Mouse (Mus musculus) E14TG2a.4 (cell line): ENCODE results near the gene Olfr159.
"Not testable (repeated sequence)": the region's sequence is repeated elsewhere in the genome, so short reads cannot be mapped to it uniquely, and the experiment has no call there.

Source experiments
- H3K27me3 ChIP-seq: 2 replicates; pipeline ENCODE4 v1.6.1; 2014; ENCODE audit warnings: low read length, control low read depth; ENCODE audit not compliant: insufficient read depth
- H3K36me3 ChIP-seq: 2 replicates; pipeline ENCODE4 v1.6.1; 2014; ENCODE audit warnings: low read length, control low read depth; ENCODE audit not compliant: insufficient read depth
- H3K4me1 ChIP-seq: replicated peaks from 2 replicates; pipeline ENCODE4 v1.6.1; 2014; ENCODE audit warnings: low read depth, low read length, control low read depth
- H3K4me3 ChIP-seq: replicated peaks from 2 replicates; pipeline ENCODE4 v1.5.1; 2014; ENCODE audit warnings: mild to moderate bottlenecking, low read length
- H3K9me3 ChIP-seq: 2 replicates; pipeline ENCODE4 v1.6.1; 2014; ENCODE audit warnings: low read length, control low read depth
- CTCF ChIP-seq: conservative IDR thresholded peaks from 2 replicates; pipeline ENCODE4 v1.5.1; 2014; ENCODE audit warnings: low read length
- NANOG ChIP-seq: IDR thresholded peaks from 2 replicates; pipeline ENCODE4 v1.6.1; 2014; ENCODE audit warnings: borderline replicate concordance, low read length, mixed read lengths
- POU5F1 ChIP-seq: IDR thresholded peaks from 2 replicates; pipeline ENCODE4 v1.6.1; 2014; ENCODE audit warnings: low read length, borderline replicate concordance

Olfr159 gene

DNA sequence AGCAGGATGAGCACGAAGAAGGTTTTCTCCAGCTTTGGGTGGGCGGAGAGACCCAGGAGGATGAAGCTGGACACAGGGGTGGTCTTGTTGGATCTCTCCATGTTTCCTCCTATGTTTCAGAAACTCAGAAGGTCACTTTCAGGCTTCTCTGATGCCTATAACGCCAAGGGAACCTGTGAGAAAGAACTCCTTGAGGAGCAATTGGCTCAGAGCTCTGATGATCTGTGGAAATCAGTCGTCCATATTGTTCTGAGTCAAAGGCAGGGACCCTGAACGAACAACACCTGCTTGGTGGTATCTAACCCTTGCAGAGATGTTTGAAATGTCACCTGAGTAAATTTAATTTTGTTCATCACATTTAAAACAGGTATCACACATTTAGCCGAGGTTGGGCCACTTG is at the start of gene Olfr159:
TSS of gene Olfr159 (minus strand) at position 101 of the 400 bp plus-strand sequence.
- Histone ChIP-seq H3K27me3 (peaks cover 5% of the 10 kb centered on the region), H3K36me3 (no peaks in the 10 kb centered on the region), H3K9me3 (no peaks in the 10 kb centered on the region), H3K4me1 (peaks cover 6% of the 10 kb centered on the region), H3K4me3 (no peak within 1 kb of the TSS)
- TF ChIP-seq NANOG (no peak), POU5F1 (no peak), CTCF (no peak)

DNA sequence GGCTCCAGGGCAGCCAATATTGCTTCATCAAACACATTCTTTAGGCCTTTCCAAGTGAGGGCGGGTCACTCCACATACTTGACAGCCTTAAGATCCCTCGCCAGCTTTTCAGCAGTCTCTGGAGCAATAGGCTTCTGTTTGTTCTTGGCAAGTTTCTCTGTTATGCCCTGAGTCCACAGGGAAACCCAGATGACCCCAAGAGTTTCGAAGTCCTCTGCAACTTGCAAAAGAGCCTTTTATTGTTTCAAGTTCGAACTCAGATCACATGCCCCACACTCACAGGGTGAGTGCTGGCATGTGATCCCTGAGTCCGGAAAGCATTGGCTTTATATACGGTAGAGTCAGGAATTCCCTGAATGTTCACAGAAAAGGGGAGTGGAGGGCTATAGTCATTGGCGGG is 28.1 kb upstream of the Olfr159 start:
- Histone ChIP-seq H3K36me3 (no peaks in the 10 kb centered on the region), H3K4me3 (0 out of 2 replicates have a peak overlapping the region, but pooled peaks have one; percentile 21), H3K9me3 (no peaks in the 10 kb centered on the region), H3K27me3 (no peaks in the 10 kb centered on the region), H3K4me1 (peaks cover 58% of the 10 kb centered on the region)
- TF ChIP-seq NANOG = no peak
- no peak for TF ChIP-seq POU5F1
- no peak for TF ChIP-seq CTCF

- not testable (repeated sequence) for H3K27me3 ChIP-seq, H3K9me3 ChIP-seq, H3K36me3 ChIP-seq
- peaks cover 73% of the 10 kb centered on the region for H3K4me1 ChIP-seq
- peak; percentile 13; the same call in 1 of the 2 replicates for TF ChIP-seq POU5F1
- peak; percentile 89 for TF ChIP-seq NANOG
- 0 out of 2 replicates have a peak overlapping the region, but pooled peaks have one; percentile 26 for H3K4me3 ChIP-seq
Measured at GRCm38 (mm10) chr4:43795844-43796243, 25.0 kb upstream of the Olfr159 start.

DNA sequence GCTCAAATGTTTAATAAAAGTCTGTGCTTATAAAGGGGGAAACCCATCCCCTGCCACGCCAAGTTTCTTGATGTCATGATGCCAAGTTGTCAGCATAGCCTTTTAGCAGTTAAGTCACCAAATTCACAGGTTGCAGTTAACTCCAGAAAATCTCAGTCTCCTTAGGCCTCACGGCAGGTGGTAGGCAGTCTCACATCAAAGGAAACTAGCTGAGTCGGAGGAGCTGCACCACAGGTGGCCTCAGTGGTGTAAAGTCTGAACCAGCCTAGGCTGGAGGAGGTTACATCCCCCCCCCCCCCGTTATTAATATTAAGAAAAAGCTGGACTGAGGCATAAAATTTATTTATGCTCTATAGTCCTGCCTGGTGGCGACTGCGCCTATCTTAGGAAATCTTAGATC is 24.5 kb upstream of the Olfr159 start:
- H3K4me3 ChIP-seq = 0 out of 2 replicates have a peak overlapping the region, but pooled peaks have one; percentile 26
- H3K9me3 ChIP-seq = no peaks in the 10 kb centered on the region
- H3K27me3 ChIP-seq = no peaks in the 10 kb centered on the region
- H3K4me1 ChIP-seq = peaks cover 73% of the 10 kb centered on the region
- peak; percentile 27; the same call in 1 of the 2 replicates for TF ChIP-seq NANOG
- no peak for TF ChIP-seq POU5F1
- no peaks in the 10 kb centered on the region for H3K36me3 ChIP-seq

DNA sequence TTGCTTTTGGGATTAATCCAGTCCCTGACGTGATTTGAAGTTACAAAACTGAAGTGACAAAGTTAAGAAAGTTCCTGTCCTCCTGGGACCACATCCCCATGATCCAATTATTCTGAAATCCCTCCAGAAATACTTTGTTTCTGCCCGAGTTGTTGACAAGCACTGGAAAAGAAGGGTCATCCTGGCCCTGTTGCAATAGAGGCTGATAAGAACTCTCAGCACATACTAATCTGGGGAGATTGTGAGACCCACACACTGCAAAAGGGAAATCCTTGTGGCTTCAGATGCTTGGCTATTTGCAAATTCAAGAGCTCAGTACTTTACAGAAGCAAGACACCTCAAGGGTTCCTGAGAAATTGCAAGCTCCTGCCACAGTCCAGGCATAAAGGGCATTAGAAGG is 1.5 kb upstream of the Olfr159 start:
- no peaks in the 10 kb centered on the region for H3K36me3 ChIP-seq
- no peaks in the 10 kb centered on the region for H3K9me3 ChIP-seq
- peaks cover 6% of the 10 kb centered on the region for H3K4me1 ChIP-seq
- no peak overlapping the region for H3K4me3 ChIP-seq
- TF ChIP-seq CTCF = no peak
- TF ChIP-seq NANOG = no peak
- no peak for TF ChIP-seq POU5F1
- peaks cover 5% of the 10 kb centered on the region for H3K27me3 ChIP-seq

DNA sequence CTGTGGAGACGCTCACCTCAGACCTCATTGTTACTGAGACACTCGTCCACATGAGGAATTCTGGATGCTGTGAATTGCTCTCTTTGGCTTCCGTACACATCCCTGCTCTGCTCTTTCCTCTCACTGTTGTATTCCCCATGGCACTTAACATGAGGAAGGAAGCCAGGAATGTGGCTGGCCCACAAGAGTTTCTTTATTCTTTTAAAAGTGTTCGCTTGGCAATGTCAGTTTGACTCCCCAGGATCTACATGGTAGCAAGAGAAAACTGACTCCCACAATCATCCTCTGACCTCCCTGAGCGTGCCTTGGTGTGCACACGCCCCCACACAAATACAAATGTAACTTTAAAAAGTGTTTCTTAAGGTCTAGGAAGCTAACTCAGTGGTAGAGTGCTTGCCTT is 817 bp upstream of the Olfr159 start:
- H3K4me3 ChIP-seq = no peak overlapping the region
- no peaks in the 10 kb centered on the region for H3K9me3 ChIP-seq
- H3K36me3 ChIP-seq = no peaks in the 10 kb centered on the region
- no peak for TF ChIP-seq POU5F1
- TF ChIP-seq NANOG = no peak
- no peak for TF ChIP-seq CTCF
- H3K27me3 ChIP-seq = peaks cover 5% of the 10 kb centered on the region
- H3K4me1 ChIP-seq = peaks cover 6% of the 10 kb centered on the region

DNA sequence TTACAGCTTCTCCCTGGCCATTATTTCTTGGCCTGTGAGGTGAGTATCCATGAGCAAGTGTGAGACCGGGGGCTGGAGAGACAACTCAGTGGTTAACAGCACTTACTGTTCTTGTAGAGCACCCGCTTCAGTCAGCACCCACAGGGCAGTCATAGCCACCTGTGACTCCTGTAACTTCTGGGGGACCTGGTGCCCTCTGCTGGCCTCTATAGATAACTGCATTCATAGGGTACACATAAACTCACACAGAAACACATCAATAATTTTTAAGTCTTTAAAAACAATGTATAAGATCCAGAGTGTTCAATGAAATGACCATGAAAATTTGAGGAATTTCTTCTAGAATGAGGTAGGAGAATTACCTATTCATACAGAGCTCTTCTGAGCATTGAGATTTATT is 1.4 kb downstream of the Olfr159 start:
- peaks cover 6% of the 10 kb centered on the region for H3K4me1 ChIP-seq
- H3K9me3 ChIP-seq = peaks cover 4% of the 10 kb centered on the region; the same call in 1 of the 2 replicates
- peak; percentile 70 for TF ChIP-seq CTCF
- TF ChIP-seq NANOG = no peak
- no peaks in the 10 kb centered on the region for H3K36me3 ChIP-seq
- peaks cover 5% of the 10 kb centered on the region for H3K27me3 ChIP-seq
- no peak overlapping the region for H3K4me3 ChIP-seq

GRCm38 (mm10) chr4:43768341-43768740 is 2.5 kb downstream of the Olfr159 start:
- Histone ChIP-seq H3K4me3 (no peak overlapping the region), H3K27me3 (no peaks in the 10 kb centered on the region), H3K9me3 (peaks cover 6% of the 10 kb centered on the region; the same call in 1 of the 2 replicates), H3K36me3 (no peaks in the 10 kb centered on the region), H3K4me1 (peaks cover 6% of the 10 kb centered on the region)
- TF ChIP-seq NANOG = no peak
- no peak for TF ChIP-seq CTCF
- TF ChIP-seq POU5F1 = no peak

DNA sequence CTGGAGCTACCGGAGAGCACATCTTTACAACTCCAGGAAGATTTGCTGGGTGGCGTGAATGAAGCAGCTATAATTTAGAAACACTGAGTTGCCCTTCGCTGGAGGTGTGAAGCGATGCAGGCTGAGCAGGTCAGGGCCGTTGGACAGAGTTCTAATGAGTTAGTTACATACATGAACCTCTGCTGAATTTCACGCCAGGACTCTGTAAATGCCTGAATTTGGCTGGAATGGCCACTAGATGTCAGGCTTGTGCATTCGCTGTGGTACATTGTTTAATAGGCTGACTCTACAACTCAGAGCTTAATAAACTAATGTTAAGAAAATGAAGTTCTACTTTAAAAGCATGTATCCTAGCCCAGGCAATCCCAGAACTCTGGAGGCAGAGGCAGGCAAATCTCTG is 7.4 kb downstream of the Olfr159 start:
- Histone ChIP-seq H3K9me3 (peaks cover 6% of the 10 kb centered on the region; the same call in 1 of the 2 replicates), H3K4me1 (peaks cover 12% of the 10 kb centered on the region; the same call in 1 of the 2 replicates), H3K4me3 (no peak overlapping the region), H3K36me3 (no peaks in the 10 kb centered on the region), H3K27me3 (no peaks in the 10 kb centered on the region; the same call in 1 of the 2 replicates)
- TF ChIP-seq CTCF (peak; percentile 87), NANOG (no peak)
